Mouse (Mus musculus) lung, postnatal 25 days (tissue): ENCODE data around the gene Vill.

Experiments
- DNase-seq: peaks from one replicate; pipeline ENCODE4 v3.0.0; 2022; ENCODE audit warnings: low spot score

The Vill gene

GRCm38 (mm10) chr9:119052154-119052944 is at the start of gene Vill:
TSS of gene Vill (plus strand) at chr9:119052778.
- DNase-seq = peak; percentile 75

GRCm38 (mm10) chr9:119003990-119004702 is 48.4 kb upstream of the Vill start:
- no peak for DNase-seq

GRCm38 (mm10) chr9:119004703-119005076 is 47.9 kb upstream of the Vill start:
- no peak for DNase-seq

GRCm38 (mm10) chr9:119005303-119006029 is 47.1 kb upstream of the Vill start:
- no peak for DNase-seq

GRCm38 (mm10) chr9:119007266-119007665 is 45.3 kb upstream of the Vill start:
- peak; percentile 70 for DNase-seq

- DNase-seq = no peak
Observed at GRCm38 (mm10) chr9:119008871-119009270, 43.7 kb upstream of the Vill start.

- peak; percentile 80 for DNase-seq
Observed at GRCm38 (mm10) chr9:119010156-119010710, 42.3 kb upstream of the Vill start.

GRCm38 (mm10) chr9:119016785-119017507 is 35.6 kb upstream of the Vill start:
- DNase-seq = no peak

GRCm38 (mm10) chr9:119021731-119022130 is 30.8 kb upstream of the Vill start:
- DNase-seq = no peak

GRCm38 (mm10) chr9:119025263-119025662 is 27.3 kb upstream of the Vill start:
- no peak for DNase-seq

- DNase-seq = no peak
Observed at GRCm38 (mm10) chr9:119025832-119026331, 26.7 kb upstream of the Vill start.

GRCm38 (mm10) chr9:119027337-119027736 is 25.2 kb upstream of the Vill start:
- DNase-seq = no peak

- DNase-seq = no peak
Observed at GRCm38 (mm10) chr9:119028226-119029195, 24.1 kb upstream of the Vill start.

- peak; percentile 58 for DNase-seq
Observed at GRCm38 (mm10) chr9:119029568-119029967, 23.0 kb upstream of the Vill start.

- no peak for DNase-seq
Observed at GRCm38 (mm10) chr9:119031038-119031437, 21.5 kb upstream of the Vill start.

GRCm38 (mm10) chr9:119031772-119032171 is 20.8 kb upstream of the Vill start:
- peak; percentile 54 for DNase-seq

- DNase-seq = no peak
Observed at GRCm38 (mm10) chr9:119032538-119032937, 20.0 kb upstream of the Vill start.

- DNase-seq = no peak
Observed at GRCm38 (mm10) chr9:119033111-119033921, 19.3 kb upstream of the Vill start.

GRCm38 (mm10) chr9:119034069-119034468 is 18.5 kb upstream of the Vill start:
- no peak for DNase-seq
